Mouse (Mus musculus): ENCODE data around the gene Nubp2. TPM values are rescaled to one million over a fixed set of nuclear protein-coding genes. Genes with fewer than 3 reads are reported as not detected.

Nubp2 gene
- polyA plus RNA-seq, 1 experiment from 2014 or later, result 70.3 TPM

GRCm38 (mm10) chr17:24892785-24893184, 6.6 kb upstream of the Nubp2 start:
- Histone ChIP-seq H3K36me3 (peaks cover 53% of the 10 kb centered on the region), H3K27ac (replicated peaks) (no peak overlapping the region), H3K4me3 (0 out of 2 replicates have a peak overlapping the region, but pooled peaks have one; percentile 10), H3K4me2 (replicated peaks) (no peak overlapping the region), H3K9ac (replicated peaks) (no peak overlapping the region), H3K9me3 (no peaks in the 10 kb centered on the region), H3K4me1 (peaks cover 42% of the 10 kb centered on the region), H3K27me3 (no peaks in the 10 kb centered on the region)
- ATAC-seq (ENCODE audit: low FRiP score, low read depth), result no peak
- 94% methylated on average over 12 of the region's 12 CpGs for WGBS

GRCm38 (mm10) chr17:24891321-24891720, 5.2 kb upstream of the Nubp2 start:
- WGBS, result 94% methylated on average over 13 of the region's 13 CpGs
- Histone ChIP-seq H3K4me2 (replicated peaks) (no peak overlapping the region), H3K9ac (replicated peaks) (no peak overlapping the region), H3K4me3 (no peak overlapping the region), H3K4me1 (peaks cover 38% of the 10 kb centered on the region), H3K9me3 (no peaks in the 10 kb centered on the region), H3K27ac (replicated peaks) (no peak overlapping the region), H3K36me3 (peaks cover 48% of the 10 kb centered on the region), H3K27me3 (no peaks in the 10 kb centered on the region)
- no peak for ATAC-seq (ENCODE audit: low FRiP score, low read depth)

- Histone ChIP-seq H3K4me1 (peaks cover 34% of the 10 kb centered on the region), H3K36me3 (peaks cover 48% of the 10 kb centered on the region), H3K9ac (replicated peaks) (no peak overlapping the region), H3K4me2 (replicated peaks) (no peak overlapping the region), H3K4me3 (no peak overlapping the region), H3K27me3 (no peaks in the 10 kb centered on the region), H3K9me3 (no peaks in the 10 kb centered on the region), H3K27ac (replicated peaks) (no peak overlapping the region)
- ATAC-seq (ENCODE audit: low FRiP score, low read depth), result no peak
- WGBS, result 89% methylated on average over 18 of the region's 19 CpGs
These were observed 4.3 kb upstream of the Nubp2 start for GRCm38 (mm10) chr17:24890151-24891092.

- Histone ChIP-seq H3K9ac (replicated peaks) (no peak overlapping the region), H3K36me3 (peaks cover 53% of the 10 kb centered on the region), H3K4me2 (replicated peaks) (no peak overlapping the region), H3K4me3 (0 out of 2 replicates have a peak overlapping the region, but pooled peaks have one; percentile 3), H3K4me1 (peaks cover 34% of the 10 kb centered on the region), H3K9me3 (no peaks in the 10 kb centered on the region), H3K27me3 (no peaks in the 10 kb centered on the region), H3K27ac (replicated peaks) (no peak overlapping the region)
- WGBS, result 87% methylated on average over 3 of the region's 3 CpGs
- ATAC-seq (ENCODE audit: low FRiP score, low read depth), result no peak
These were observed 2.7 kb upstream of the Nubp2 start for GRCm38 (mm10) chr17:24888862-24889261.

GRCm38 (mm10) chr17:24887291-24888080, 1.3 kb upstream of the Nubp2 start:
- no peaks in the 10 kb centered on the region for H3K9me3 ChIP-seq
- 69% methylated on average over 18 of the region's 18 CpGs for WGBS
- peak overlapping the region; percentile 69; the same call in 1 of the 2 replicates for H3K27ac ChIP-seq (replicated peaks)
- peak overlapping the region; percentile 95 for H3K4me2 ChIP-seq (replicated peaks)
- ATAC-seq (ENCODE audit: low FRiP score, low read depth), result no peak
- peak overlapping the region; percentile 78 for H3K9ac ChIP-seq (replicated peaks)
- H3K4me1 ChIP-seq, result peaks cover 29% of the 10 kb centered on the region
- no peaks in the 10 kb centered on the region for H3K27me3 ChIP-seq
- peak overlapping the region; percentile 89 for H3K4me3 ChIP-seq
- H3K36me3 ChIP-seq, result peaks cover 52% of the 10 kb centered on the region

- Histone ChIP-seq H3K27me3 (no peaks in the 10 kb centered on the region), H3K4me1 (peaks cover 29% of the 10 kb centered on the region), H3K4me3 (peak overlapping the region; percentile 89), H3K36me3 (peaks cover 46% of the 10 kb centered on the region), H3K9me3 (no peaks in the 10 kb centered on the region), H3K4me2 (replicated peaks) (peak overlapping the region; percentile 95), H3K27ac (replicated peaks) (peak overlapping the region; percentile 69), H3K9ac (replicated peaks) (peak overlapping the region; percentile 78)
- under 1% methylated on average over 18 of the region's 18 CpGs for WGBS
- ATAC-seq (ENCODE audit: low FRiP score, low read depth), result peak; percentile 32; the same call in 1 of the 2 replicates
These were observed 753 bp upstream of the Nubp2 start for GRCm38 (mm10) chr17:24886932-24887271.

- no peaks in the 10 kb centered on the region for H3K27me3 ChIP-seq
- 25% methylated on average over 22 of the region's 22 CpGs for WGBS
- peak overlapping the region; percentile 90 for H3K4me2 ChIP-seq (replicated peaks)
- H3K27ac ChIP-seq (replicated peaks), result no peak overlapping the region
- peaks cover 29% of the 10 kb centered on the region for H3K4me1 ChIP-seq
- no peaks in the 10 kb centered on the region for H3K9me3 ChIP-seq
- peaks cover 32% of the 10 kb centered on the region for H3K36me3 ChIP-seq
- peak overlapping the region; percentile 89 for H3K4me3 ChIP-seq
- no peak; the same call in none of the 2 replicates for ATAC-seq (ENCODE audit: low FRiP score, low read depth)
- H3K9ac ChIP-seq (replicated peaks), result peak overlapping the region; percentile 59
These were observed 604 bp downstream of the Nubp2 start for GRCm38 (mm10) chr17:24885356-24886133.

GRCm38 (mm10) chr17:24884391-24884790, 1.8 kb downstream of the Nubp2 start:
- Histone ChIP-seq H3K4me1 (peaks cover 29% of the 10 kb centered on the region), H3K9ac (replicated peaks) (no peak overlapping the region), H3K9me3 (no peaks in the 10 kb centered on the region), H3K27me3 (no peaks in the 10 kb centered on the region), H3K36me3 (peaks cover 22% of the 10 kb centered on the region), H3K4me3 (no peak overlapping the region), H3K4me2 (replicated peaks) (no peak overlapping the region), H3K27ac (replicated peaks) (no peak overlapping the region)
- no peak for ATAC-seq (ENCODE audit: low FRiP score, low read depth)
- 91% methylated on average over 6 of the region's 6 CpGs for WGBS

- Histone ChIP-seq H3K9ac (replicated peaks) (no peak overlapping the region), H3K4me3 (no peak overlapping the region), H3K27me3 (no peaks in the 10 kb centered on the region; the same call in 1 of the 2 replicates), H3K4me1 (peaks cover 13% of the 10 kb centered on the region), H3K36me3 (peaks cover 18% of the 10 kb centered on the region), H3K4me2 (replicated peaks) (no peak overlapping the region), H3K9me3 (no peaks in the 10 kb centered on the region), H3K27ac (replicated peaks) (no peak overlapping the region)
- no peak for ATAC-seq (ENCODE audit: low FRiP score, low read depth)
- 59% methylated on average over 7 of the region's 7 CpGs for WGBS
These were observed 4.3 kb downstream of the Nubp2 start for GRCm38 (mm10) chr17:24881738-24882440.

- H3K4me3 ChIP-seq, result no peak overlapping the region
- no peaks in the 10 kb centered on the region; the same call in 1 of the 2 replicates for H3K27me3 ChIP-seq
- H3K4me2 ChIP-seq (replicated peaks), result no peak overlapping the region
- no peaks in the 10 kb centered on the region for H3K9me3 ChIP-seq
- 74% methylated on average over 8 of the region's 8 CpGs for WGBS
- H3K36me3 ChIP-seq, result peaks cover 9% of the 10 kb centered on the region
- no peak overlapping the region; the same call in 1 of the 2 replicates for H3K9ac ChIP-seq (replicated peaks)
- no peak overlapping the region for H3K27ac ChIP-seq (replicated peaks)
- no peak for ATAC-seq (ENCODE audit: low FRiP score, low read depth)
- no peaks in the 10 kb centered on the region for H3K4me1 ChIP-seq
These were observed 7.6 kb downstream of the Nubp2 start for GRCm38 (mm10) chr17:24878531-24878930.

GRCm38 (mm10) chr17:24878117-24878397, 8.1 kb downstream of the Nubp2 start:
- no peak for ATAC-seq (ENCODE audit: low FRiP score, low read depth)
- Histone ChIP-seq H3K9me3 (no peaks in the 10 kb centered on the region), H3K4me2 (replicated peaks) (no peak overlapping the region), H3K27ac (replicated peaks) (no peak overlapping the region), H3K36me3 (peaks cover 4% of the 10 kb centered on the region), H3K9ac (replicated peaks) (no peak overlapping the region; the same call in 1 of the 2 replicates), H3K4me1 (no peaks in the 10 kb centered on the region), H3K27me3 (no peaks in the 10 kb centered on the region; the same call in 1 of the 2 replicates), H3K4me3 (no peak overlapping the region)
- 43% methylated on average over 5 of the region's 5 CpGs for WGBS
